Mouse (Mus musculus) heart, adult 2 months (tissue): Measurements from ENCODE around the gene Plxna2.

Source experiments
- CTCF ChIP-seq: fragments of 200-600 bp; IDR thresholded peaks from 2 replicates; pipeline ENCODE4 v1.8.1; 2022; ENCODE audit warnings: antibody characterized with exemption, mild to moderate bottlenecking, moderate library complexity
- POLR2A ChIP-seq: fragments of 200-500 bp; IDR thresholded peaks from 2 replicates; pipeline ENCODE4 v1.6.1; 2011; ENCODE audit warnings: mild to moderate bottlenecking, low read depth, low read length, control low read depth; ENCODE audit not compliant: insufficient read depth

- peak; percentile 55 for TF ChIP-seq CTCF
- TF ChIP-seq POLR2A, result 0 out of 2 replicates have a peak, but pooled peaks have one; percentile 30
These were observed 40.6 kb downstream of the Plxna2 start for GRCm38 (mm10) chr1:194658459-194659160.
